Mouse (Mus musculus) ES-E14 (cell line): ENCODE measurements at regions not wholly inside any gene's neighbourhood (a gene's known extent, or its start where the extent isn't known, plus 50 kb on each side); places are given as distances from the start of the nearest gene placed in this dataset.

Source experiments
- DNase-seq: peaks from one replicate; pipeline ENCODE4 v3.0.0-alpha.2; 2013; ENCODE audit warnings: low read depth, low spot score
- H3K27ac ChIP-seq: 2 replicates; pipeline ENCODE4 v1.5.1; 2012; ENCODE audit warnings: low read depth, mild to moderate bottlenecking, low read length, moderate library complexity, mixed read lengths; ENCODE audit not compliant: poor library complexity, insufficient read depth, severe bottlenecking
- H3K36me3 ChIP-seq: 2 replicates; pipeline ENCODE4 v1.6.1; 2012; ENCODE audit warnings: mild to moderate bottlenecking, low read length, moderate library complexity, mixed read lengths; ENCODE audit not compliant: control insufficient read depth, poor library complexity, insufficient read depth, severe bottlenecking
- H3K4me1 ChIP-seq, 2 experiments: fragments of 150-350 bp in 1 of 2; sonication (generic) in 1 of 2; 2 replicates each; pipeline ENCODE4 v1.6.1; 2012; ENCODE audit warnings: low read length in 2 of 2, mild to moderate bottlenecking in 1 of 2, mixed read lengths in 1 of 2; ENCODE audit not compliant: control insufficient read depth in 2 of 2, insufficient read depth in 2 of 2, poor library complexity in 1 of 2
- H3K4me3 ChIP-seq, 2 experiments: fragments of 150-350 bp in 1 of 2; sonication (generic) in 1 of 2; 2 replicates each; pipeline ENCODE4 v1.5.1; 2012; ENCODE audit warnings: low read length in 2 of 2, low read depth in 1 of 2, mild to moderate bottlenecking in 1 of 2, mixed read lengths in 1 of 2; ENCODE audit not compliant: insufficient read depth in 1 of 2, poor library complexity in 1 of 2, severe bottlenecking in 1 of 2
- H3K9ac ChIP-seq: 2 replicates; pipeline ENCODE4 v1.6.1; 2012; ENCODE audit warnings: low read depth, mild to moderate bottlenecking, low read length, mixed read lengths; ENCODE audit not compliant: poor library complexity, insufficient read depth, severe bottlenecking
- H3K9me3 ChIP-seq: fragments of 150-350 bp; sonication (generic); 2 replicates; pipeline ENCODE4 v1.6.1; 2012; ENCODE audit warnings: low read depth, mild to moderate bottlenecking, low read length; ENCODE audit not compliant: control insufficient read depth, insufficient read depth
- CHD2 ChIP-seq: IDR thresholded peaks from 2 replicates; pipeline ENCODE4 v1.6.1; 2014; ENCODE audit warnings: mild to moderate bottlenecking, low read depth, low read length, inconsistent platforms
- HCFC1 ChIP-seq: IDR thresholded peaks from 2 replicates; pipeline ENCODE4 v1.6.1; 2012; ENCODE audit warnings: low read length, inconsistent platforms, borderline replicate concordance; ENCODE audit not compliant: insufficient read depth
- MAFK ChIP-seq: IDR thresholded peaks from 2 replicates; pipeline ENCODE4 v1.6.1; 2014; ENCODE audit warnings: mild to moderate bottlenecking, low read depth, low read length, inconsistent platforms; ENCODE audit not compliant: insufficient read depth
- ZC3H11A ChIP-seq: IDR thresholded peaks from 2 replicates; pipeline ENCODE4 v1.6.1; 2012; ENCODE audit warnings: low read depth, mild to moderate bottlenecking, inconsistent platforms, low read length, borderline replicate concordance
- ZNF384 ChIP-seq: IDR thresholded peaks from 2 replicates; pipeline ENCODE4 v1.6.1; 2012; ENCODE audit warnings: low read depth, low read length, inconsistent platforms
- in situ Hi-C, 2 experiments: fragments of 600-800 bp; cut with MboI; formaldehyde crosslinking; loops; one replicate each; pipeline ENCODE4 v1.15.1; 2025; ENCODE audit warnings: low sequenced_read_pairs in 2 of 2, inconsistent platforms in 1 of 2; ENCODE audit not compliant: unreplicated experiment in 2 of 2

DNA sequence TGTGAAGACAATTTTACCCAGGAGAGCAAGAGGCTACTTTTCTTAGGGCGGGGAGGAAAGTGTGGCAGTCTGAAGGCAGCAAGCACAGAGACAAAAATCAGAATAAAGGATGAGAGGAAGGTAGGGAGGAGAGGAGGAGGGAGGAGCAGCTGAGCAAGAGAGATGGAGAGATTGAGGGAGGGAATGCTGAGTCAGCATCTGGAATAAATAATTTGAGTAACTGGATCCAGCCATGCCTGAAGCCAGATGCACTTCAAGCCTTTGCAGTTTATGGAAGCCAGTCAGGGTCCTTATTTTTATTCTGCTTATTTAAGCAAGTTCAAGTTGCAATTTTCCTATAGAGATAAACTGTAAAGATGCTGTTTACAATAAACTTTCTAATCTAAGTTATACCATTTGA is 59.7 kb upstream of the Lrig1 start:
- no peaks in the 10 kb centered on the region for H3K36me3 ChIP-seq
- in situ Hi-C loops = no loop called here
- H3K9ac ChIP-seq = no peak overlapping the region
- peaks cover 9 to 11% of the 10 kb centered on the region in 2 experiments for H3K4me1 ChIP-seq
- H3K4me3 ChIP-seq = no peak overlapping the region
- TF ChIP-seq ZNF384 (no peak), MAFK (peak; percentile 95)
- no peaks in the 10 kb centered on the region for H3K9me3 ChIP-seq
- H3K27ac ChIP-seq = no peak overlapping the region
- DNase-seq = no peak

DNA sequence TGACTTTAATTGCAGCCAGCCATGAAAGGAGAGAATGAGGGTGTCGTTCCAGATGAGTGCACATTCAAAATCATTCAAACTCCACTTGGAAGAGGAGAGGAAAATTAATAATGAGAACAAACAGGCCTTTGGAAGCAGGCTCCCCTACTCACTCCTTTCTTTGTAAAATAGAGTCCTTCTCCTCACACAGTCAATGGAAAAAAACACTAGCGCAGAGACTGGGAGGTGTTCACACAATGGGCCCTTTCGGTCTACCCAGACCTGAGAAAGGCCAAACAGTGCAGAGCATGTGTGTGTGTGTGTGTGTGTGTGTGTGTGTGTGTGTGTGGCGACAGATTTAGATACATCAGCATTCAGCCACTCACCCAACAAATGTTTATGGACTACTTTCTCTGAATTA is 56.0 kb upstream of the Lrig1 start:
- peaks cover 11 to 25% of the 10 kb centered on the region in 2 experiments for H3K4me1 ChIP-seq
- TF ChIP-seq ZNF384 (no peak), MAFK (no peak), ZC3H11A (no peak), HCFC1 (no peak), CHD2 (no peak)
- H3K36me3 ChIP-seq = no peaks in the 10 kb centered on the region
- no peaks in the 10 kb centered on the region for H3K9me3 ChIP-seq
- no peak overlapping the region for H3K9ac ChIP-seq
- no peak for DNase-seq
- H3K4me3 ChIP-seq = no peak overlapping the region
- in situ Hi-C loops = no loop called here
- peak overlapping the region; percentile 59; the same call in 1 of the 2 replicates for H3K27ac ChIP-seq

DNA sequence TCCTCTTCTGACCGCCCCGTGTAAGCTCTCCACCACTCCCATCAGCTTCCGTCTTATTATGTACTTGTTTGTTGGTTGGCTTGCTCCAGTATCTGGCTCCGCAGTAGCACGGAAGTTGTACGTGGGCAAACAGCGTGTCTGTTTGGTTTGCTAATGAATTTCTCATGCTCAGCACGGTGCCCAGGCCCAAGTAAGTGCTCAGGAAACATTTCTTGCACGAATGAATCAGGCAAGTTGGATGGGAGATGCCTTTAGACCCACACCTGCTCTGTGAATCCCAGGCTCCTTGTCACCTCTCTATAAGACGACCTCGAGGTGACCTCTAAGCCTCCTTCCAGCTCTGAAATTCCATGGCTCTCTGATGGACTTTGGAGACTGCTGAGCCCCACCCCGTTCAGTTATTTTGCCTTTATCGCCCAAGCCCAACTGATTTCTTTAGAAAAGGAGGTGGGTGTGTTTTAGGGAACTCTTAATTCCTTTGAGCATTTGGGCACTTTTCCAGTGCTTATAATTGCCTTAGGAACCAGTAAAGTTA is 55.4 kb upstream of the Lrig1 start:
- TF ChIP-seq MAFK (no peak), ZC3H11A (no peak), CHD2 (peak; percentile 63; the same call in 1 of the 2 replicates)
- Histone ChIP-seq H3K9ac (peak overlapping the region; percentile 17; the same call in 1 of the 2 replicates), H3K4me3 (peak overlapping the region; percentile 11 to 42; a peak in 3 of 4 replicates), H3K36me3 (no peaks in the 10 kb centered on the region), H3K27ac (peak overlapping the region; percentile 87), H3K9me3 (no peaks in the 10 kb centered on the region), H3K4me1 (peaks cover 11 to 23% of the 10 kb centered on the region in 2 experiments)
- DNase-seq = peak; percentile 92
- in situ Hi-C loops = no loop called here

DNA sequence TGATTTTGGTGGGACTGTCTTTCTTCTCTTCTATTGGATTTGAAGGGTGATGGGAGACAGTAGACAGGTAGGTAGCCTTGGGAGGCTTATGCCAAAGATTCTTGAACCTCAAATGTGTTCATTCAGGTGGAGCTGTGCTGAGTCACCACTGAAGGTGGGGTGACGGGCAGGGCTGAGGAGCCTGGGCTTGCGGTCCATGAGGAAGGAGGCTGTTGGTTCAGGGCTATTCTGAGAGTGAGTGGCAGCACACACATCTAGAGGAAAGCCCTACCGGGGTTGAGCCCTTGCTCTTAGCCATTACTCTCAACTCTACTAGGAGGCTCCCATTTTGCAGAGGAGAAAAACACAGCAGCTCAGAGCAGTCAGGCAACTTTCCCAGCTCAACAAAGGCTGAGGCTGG is 54.6 kb upstream of the Lrig1 start:
- Histone ChIP-seq H3K9me3 (no peaks in the 10 kb centered on the region), H3K36me3 (no peaks in the 10 kb centered on the region), H3K4me1 (peaks cover 17 to 30% of the 10 kb centered on the region in 2 experiments), H3K4me3 (0 out of 4 replicates have a peak overlapping the region, but pooled peaks of 1 of the 2 experiments have one; percentile 42), H3K27ac (peak overlapping the region; percentile 87), H3K9ac (no peak overlapping the region)
- TF ChIP-seq ZNF384 = no peak
- no peak for TF ChIP-seq HCFC1
- TF ChIP-seq MAFK = no peak
- no peak for TF ChIP-seq ZC3H11A
- TF ChIP-seq CHD2 = no peak
- in situ Hi-C loops = no loop called here
- no peak for DNase-seq

DNA sequence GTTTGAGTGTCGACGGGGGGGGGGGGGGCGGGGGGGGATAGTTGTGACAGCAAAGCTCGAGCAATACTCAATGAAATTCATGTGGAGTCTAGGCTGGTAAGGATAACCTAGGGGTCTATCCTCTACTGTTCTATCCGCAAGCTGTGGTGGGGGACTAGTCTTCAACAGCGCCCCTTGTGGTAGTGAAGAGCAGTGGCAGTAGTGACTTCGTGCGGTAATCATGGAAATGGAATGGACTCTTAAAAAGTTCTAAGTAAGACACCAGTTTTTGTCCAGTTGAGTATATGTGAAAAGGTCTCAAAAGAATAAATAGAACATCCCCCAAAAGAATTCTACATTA is 51.1 kb upstream of the Lrig1 start:
- H3K4me3 ChIP-seq = peak overlapping the region; percentile 37 to 40; a peak in 3 of 4 replicates
- DNase-seq = no peak
- H3K9me3 ChIP-seq = no peaks in the 10 kb centered on the region
- no peak overlapping the region for H3K9ac ChIP-seq
- H3K36me3 ChIP-seq = no peaks in the 10 kb centered on the region
- peak overlapping the region; percentile 80; the same call in 1 of the 2 replicates for H3K27ac ChIP-seq
- peaks cover 13 to 31% of the 10 kb centered on the region in 2 experiments for H3K4me1 ChIP-seq
- TF ChIP-seq ZC3H11A (0 out of 2 replicates have a peak, but pooled peaks have one; percentile 29), ZNF384 (no peak), MAFK (no peak), HCFC1 (no peak), CHD2 (no peak)
- in situ Hi-C loops = no loop called here
